Mouse (Mus musculus): ENCODE data around the gene Chmp5.

Gene Chmp5

GRCm38 (mm10) chr4:40946516-40947121 is 1.6 kb upstream of the Chmp5 start:
- DNase-seq (ENCODE audit: low spot score) = no peak

DNA sequence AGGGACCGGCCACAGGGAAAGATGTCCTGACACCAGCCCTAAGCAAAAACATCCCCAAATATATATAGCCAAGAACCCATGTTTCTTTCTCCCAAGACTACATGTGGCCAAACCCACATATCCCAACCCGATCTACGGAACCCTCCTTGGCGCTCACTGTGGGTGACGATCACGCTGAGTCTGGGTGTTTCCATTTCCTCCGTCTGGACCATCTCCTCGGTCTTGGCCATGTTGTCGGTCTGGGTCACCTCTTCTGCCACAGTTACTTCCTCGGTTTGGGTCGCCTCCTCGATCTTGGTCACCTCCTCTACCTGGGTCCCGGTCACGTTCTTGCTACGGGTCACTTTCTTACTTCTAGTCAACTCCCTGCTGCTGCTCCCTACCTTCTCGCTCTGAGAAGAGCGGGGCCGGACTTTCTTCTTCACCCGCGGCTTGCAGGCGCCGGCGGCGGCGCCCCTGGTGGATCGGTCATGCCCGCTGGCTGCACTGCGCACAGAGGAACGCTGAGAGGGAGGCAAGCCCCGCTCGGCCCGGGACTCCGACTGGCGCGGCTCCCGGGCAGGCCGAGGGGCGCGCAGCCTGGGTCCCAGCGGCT is 545 bp upstream of the Chmp5 start:
- no peak for DNase-seq (ENCODE audit: low spot score)

DNA sequence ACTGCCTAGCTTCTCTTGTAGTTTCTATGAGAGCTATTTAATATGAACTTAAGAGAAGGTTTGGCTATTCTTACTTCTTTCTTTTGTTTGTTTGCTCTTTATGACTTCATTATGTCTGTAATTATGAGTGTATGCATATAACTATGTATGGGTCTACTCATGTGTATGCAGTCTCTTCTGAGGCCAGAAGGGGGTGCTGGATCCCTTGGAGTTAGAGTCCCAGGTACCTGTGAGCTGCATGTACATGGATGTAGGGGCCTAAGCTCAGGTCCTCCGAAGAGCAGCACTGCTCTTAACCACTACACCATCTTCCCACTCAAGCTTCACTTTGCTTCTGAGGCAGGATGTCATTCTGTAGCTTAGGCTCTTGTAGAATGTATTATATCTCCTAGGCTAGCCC is 5.3 kb downstream of the Chmp5 start:
- DNase-seq (ENCODE audit: low spot score) = no peak

DNA sequence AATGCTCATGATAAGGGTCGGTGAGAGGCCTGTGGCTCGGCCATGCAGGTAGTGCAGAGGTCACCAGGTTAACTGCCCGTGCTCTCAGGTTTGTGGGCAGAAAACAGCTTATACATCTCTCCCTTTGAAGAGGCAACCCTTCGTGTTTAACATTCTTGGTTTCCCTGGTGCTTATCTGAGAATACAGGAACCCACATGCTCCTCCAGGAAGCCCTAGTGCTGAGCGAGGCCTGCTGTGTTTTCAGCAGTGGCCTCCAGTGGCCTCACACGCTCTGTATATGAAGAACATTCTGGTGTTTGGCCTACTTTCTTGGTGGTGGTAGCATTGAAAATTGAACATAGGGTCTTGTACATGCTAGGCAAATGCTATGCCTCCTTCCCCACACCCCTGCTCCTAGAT is 7.7 kb downstream of the Chmp5 start:
- DNase-seq (ENCODE audit: low spot score) = no peak

GRCm38 (mm10) chr4:40963536-40963935 is 15.3 kb downstream of the Chmp5 start:
- no peak for DNase-seq (ENCODE audit: low spot score)

GRCm38 (mm10) chr4:40969161-40969560 is 21.0 kb downstream of the Chmp5 start:
- DNase-seq (ENCODE audit: low spot score) = no peak

DNA sequence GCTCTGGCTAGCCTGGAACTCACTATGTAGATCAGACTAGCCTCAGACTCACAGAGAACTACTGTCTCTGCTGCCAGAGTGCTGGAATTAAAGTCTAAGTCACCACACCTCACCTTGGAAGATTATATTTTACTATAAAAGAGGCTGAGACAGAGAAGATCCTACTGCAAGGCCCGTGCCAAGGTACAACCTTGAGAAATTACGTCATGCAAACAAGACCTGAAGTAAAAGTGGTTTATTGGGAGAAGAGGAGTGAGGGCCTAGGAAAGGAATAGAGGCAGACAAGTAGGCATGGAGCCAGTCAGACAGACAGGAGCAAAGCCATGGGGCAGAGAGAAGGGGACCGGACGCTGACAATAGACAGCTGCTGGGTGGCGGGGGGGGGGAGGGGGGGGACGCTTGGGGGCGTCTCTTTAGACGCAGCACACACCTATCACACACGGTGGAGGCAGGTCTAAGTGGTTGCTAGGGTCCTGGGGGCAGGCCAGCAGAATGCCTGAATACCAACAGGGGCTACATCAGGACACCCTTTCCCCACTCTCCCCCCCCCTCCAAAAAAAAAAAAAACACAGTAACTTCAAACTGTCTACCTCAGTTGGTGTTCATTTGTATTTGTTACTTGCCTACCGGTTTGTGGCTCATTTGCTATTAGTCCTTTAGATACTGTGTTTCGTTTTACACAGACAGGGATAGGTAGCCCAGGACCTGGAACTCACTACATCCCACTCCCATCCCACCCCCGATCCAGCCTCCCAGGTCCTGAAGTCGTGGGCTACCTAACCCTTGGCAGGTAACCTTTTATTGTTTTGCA is 21.8 kb downstream of the Chmp5 start:
- DNase-seq (ENCODE audit: low spot score) = no peak

DNA sequence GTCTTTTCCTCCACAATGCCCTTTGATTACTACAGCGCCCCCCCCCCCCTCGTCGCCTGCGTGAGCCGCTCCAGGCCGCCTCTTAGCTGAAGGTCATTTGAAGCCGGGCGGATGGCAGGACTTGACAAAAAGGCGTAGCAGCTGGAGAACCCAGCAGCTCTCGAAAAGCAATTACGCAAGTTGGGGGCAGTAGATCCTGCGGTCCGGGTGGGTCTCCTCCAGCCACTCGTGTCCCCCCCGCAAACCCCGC is 22.3 kb downstream of the Chmp5 start:
- DNase-seq (ENCODE audit: low spot score) = no peak

DNA sequence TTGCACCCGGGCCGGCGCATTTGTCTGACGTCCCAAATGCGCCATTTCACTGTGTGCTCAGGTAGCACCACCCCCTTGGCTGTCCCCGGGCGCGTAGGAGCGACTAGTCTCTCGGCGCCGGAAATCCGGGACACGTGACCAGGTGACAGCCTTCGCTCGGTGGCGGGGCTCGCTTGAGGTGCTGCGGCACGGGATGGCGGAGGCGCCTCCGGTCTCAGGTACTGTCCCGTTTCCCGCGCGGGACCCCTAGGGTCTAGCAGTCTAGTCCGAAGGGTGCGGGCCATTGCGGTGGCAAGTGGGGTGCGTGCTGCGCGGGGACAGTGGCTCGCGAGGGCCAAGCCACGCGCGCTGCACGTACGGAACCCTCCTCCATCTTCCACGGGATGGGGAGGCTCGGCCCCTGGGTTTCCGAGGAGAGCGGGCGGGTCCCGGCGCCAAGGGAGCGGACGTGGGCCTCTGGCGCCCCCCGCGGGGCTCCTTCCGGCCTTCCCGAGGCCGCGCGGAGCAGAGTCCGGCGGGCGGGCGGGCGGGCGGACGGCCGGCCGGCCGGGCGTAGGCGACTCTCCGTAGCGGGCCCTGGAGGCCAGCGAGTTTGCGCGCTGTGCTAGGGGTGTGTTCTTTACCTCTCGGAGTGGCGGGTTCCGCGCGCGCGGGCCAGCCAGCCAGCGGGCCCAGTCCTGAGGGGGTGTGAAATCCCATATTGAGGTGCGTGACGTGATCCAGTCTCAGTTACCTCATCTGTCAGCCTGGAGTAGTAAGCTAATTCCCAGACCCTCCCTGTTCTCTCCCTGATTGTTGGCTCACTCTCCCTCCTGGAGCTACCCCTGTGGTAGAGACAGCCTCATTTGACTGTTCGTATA is 22.9 kb downstream of the Chmp5 start, which contains the start of gene Nfx1:
Gene Nfx1, plus strand, starts transcription at position 65 of the 860 bp plus-strand sequence.
- DNase-seq (ENCODE audit: low spot score) = peak; percentile 93

DNA sequence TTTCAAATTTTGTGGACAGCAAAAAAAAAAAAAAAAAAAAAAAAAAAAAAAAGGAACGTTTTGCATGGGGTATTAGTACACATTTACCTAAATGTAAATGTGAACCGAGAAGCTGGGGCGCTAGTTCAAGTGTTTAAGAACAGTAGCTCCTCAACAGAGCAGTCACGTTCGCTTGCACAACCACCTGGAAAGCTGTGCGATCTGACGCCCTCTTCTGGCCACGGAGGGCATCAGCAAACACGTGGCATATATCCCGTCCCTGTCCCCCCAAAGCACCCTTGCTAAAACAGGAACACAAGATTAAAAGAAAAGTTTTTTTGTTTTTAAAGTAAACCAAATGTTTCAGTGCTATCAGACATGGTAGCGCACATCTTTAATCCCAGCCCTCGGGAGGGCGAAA is 23.5 kb downstream of the Chmp5 start:
- peak; percentile 19 for DNase-seq (ENCODE audit: low spot score)

DNA sequence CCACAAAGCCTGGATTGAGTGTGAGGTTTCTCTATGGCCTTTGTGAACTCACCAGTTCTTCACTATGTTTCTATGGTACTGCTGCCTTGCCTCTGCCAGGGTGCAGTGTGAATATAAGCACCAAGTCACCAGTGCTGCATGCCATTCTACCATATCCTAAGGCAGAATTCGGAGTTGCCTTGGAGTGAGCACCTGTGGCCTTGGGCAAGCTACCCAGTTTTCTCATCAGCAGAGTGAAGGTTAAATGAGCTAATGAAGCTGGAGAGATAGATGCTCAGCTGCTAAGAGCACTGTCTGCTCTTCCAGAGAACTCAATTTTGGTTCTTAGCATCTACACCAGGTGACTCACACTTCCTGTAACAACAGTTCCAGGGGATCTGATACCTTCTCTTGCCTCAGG is 25.8 kb downstream of the Chmp5 start:
- DNase-seq (ENCODE audit: low spot score) = no peak

- no peak for DNase-seq (ENCODE audit: low spot score)
These were observed 27.5 kb downstream of the Chmp5 start for GRCm38 (mm10) chr4:40975678-40976077.

DNA sequence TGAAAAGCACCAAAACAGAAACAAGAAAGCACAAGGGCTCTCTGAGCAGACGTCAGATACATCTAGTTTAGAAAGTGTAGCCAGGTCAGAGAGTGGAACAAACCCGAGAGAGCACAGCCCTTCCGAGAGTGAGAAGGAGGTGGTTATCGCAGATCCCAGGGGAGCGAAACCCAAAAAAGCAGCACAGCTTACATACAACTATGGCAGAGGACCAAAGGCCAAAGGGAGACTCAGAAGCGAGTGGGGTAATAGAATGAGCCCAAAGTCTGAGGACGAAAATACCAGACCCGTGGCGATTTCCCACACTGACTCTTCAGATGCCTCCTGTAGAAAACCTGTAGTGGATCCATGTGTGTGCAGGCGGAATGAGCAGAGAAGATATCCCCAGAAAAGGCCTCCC is 28.4 kb downstream of the Chmp5 start:
- no peak for DNase-seq (ENCODE audit: low spot score)

GRCm38 (mm10) chr4:40979430-40979829 is 31.2 kb downstream of the Chmp5 start:
- DNase-seq (ENCODE audit: low spot score) = no peak

DNA sequence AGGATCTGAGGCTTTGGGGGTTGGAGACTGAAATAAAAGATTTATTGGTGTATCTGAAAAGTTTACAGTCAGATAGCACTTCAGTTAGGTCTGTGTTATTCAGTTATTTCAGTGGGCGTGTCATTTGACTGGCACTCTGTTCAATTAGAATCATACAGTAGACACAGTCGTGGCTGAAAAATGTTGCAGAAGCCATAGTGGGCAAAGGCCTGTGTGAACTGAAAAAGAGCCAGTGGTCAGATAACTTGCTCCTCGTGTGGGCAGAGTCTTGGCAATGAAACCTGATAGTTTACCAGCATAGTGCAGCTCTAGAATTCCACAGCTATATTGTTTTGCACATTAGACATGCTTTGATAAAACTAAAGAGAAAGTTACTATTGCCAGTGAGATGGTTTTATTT is 34.3 kb downstream of the Chmp5 start:
- no peak for DNase-seq (ENCODE audit: low spot score)

GRCm38 (mm10) chr4:40983686-40984085 is 35.5 kb downstream of the Chmp5 start:
- no peak for DNase-seq (ENCODE audit: low spot score)

DNA sequence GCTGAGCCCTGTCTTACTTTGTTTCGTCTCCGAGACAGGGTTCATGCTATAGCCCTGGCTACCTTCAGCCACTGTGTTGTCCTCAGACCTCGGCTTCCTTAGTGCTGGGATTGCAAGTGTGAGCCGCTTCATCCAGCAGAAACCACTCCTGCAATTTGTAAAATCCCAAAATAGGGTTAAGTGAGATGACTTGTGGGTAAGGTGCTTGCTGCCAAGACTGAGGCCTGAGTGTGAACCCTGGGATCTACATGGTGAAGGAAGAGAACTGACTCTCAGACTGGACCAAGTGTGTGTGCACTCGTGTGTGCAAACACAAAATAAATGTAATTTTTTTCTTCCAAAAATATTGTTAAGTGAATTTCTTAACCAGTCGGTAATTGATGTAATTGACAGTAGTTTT is 41.4 kb downstream of the Chmp5 start:
- DNase-seq (ENCODE audit: low spot score) = no peak

GRCm38 (mm10) chr4:40996302-40996701 is 48.1 kb downstream of the Chmp5 start:
- DNase-seq (ENCODE audit: low spot score) = no peak

- no peak for DNase-seq (ENCODE audit: low spot score)
These were observed 49.7 kb downstream of the Chmp5 start for GRCm38 (mm10) chr4:40997916-40998315.

GRCm38 (mm10) chr4:41000271-41000670 is 52.1 kb downstream of the Chmp5 start:
- DNase-seq (ENCODE audit: low spot score) = no peak

GRCm38 (mm10) chr4:41000842-41001639 is 52.8 kb downstream of the Chmp5 start:
- no peak for DNase-seq (ENCODE audit: low spot score)

- no peak for DNase-seq (ENCODE audit: low spot score)
These were observed 65.1 kb downstream of the Chmp5 start for GRCm38 (mm10) chr4:41013351-41013750.
